Mouse (Mus musculus) limb, embryonic 12.5 days (tissue): ENCODE data around the gene Rcc1l. TPM values are rescaled to one million over a fixed set of nuclear protein-coding genes. Genes with fewer than 3 reads are reported as not detected.

Experiments used
- polyA plus RNA-seq: library from polyadenylated mRNA; unstranded; fragments of >200 nt; fragmentation: Nextera tagmentation; extraction: Ambion mirVana; gene quantifications from 2 replicates; pipeline ENCODE4 v1.2.1, GENCODE M21; 2016

The Rcc1l gene
- polyA plus RNA-seq, 1 experiment from 2014 or later, result 40.1 TPM

Other genes starting within 250 kb of the Rcc1l start
- gene Castor2, start 77.1 kb downstream of the Rcc1l start, polyA plus RNA-seq, result 13.2 and 14.1 TPM in 2 replicates
- gene Gtf2ird2, start 7.2 kb upstream of the Rcc1l start, polyA plus RNA-seq, result 10.8 and 13.2 TPM in 2 replicates
- gene Ncf1, start 52.9 kb upstream of the Rcc1l start, polyA plus RNA-seq, result 1.9 and 2.4 TPM in 2 replicates
- gene Gtf2i, start 138.0 kb upstream of the Rcc1l start, polyA plus RNA-seq, result 235 and 236 TPM in 2 replicates